Mouse (Mus musculus) heart, embryonic 10.5 days (tissue): ENCODE data around the gene Hnrnpm. TPM values are rescaled to one million over a fixed set of nuclear protein-coding genes. Genes with fewer than 3 reads are reported as not detected.
A peak's percentile ranks its signal among the peaks of the same experiment; 100 is the strongest.

Experiments used
- DNase-seq: peaks from one replicate; pipeline ENCODE4 v3.0.0-alpha.2; 2017; ENCODE audit warnings: low spot score
- H3K27ac ChIP-seq: fragments of 300-500 bp; sonication (generic); 2 replicates; pipeline ENCODE4 v1.5.1; 2016; ENCODE audit warnings: mild to moderate bottlenecking
- H3K27me3 ChIP-seq: fragments of 300-500 bp; sonication (generic); 2 replicates; pipeline ENCODE4 v1.6.1; 2016; ENCODE audit warnings: mild to moderate bottlenecking; ENCODE audit not compliant: poor library complexity, insufficient read depth, severe bottlenecking
- H3K36me3 ChIP-seq: fragments of 300-500 bp; sonication (generic); 2 replicates; pipeline ENCODE4 v1.6.1; 2016; ENCODE audit warnings: mild to moderate bottlenecking, moderate library complexity
- H3K4me1 ChIP-seq: fragments of 300-500 bp; sonication (generic); 2 replicates; pipeline ENCODE4 v1.6.1; 2016; ENCODE audit warnings: mild to moderate bottlenecking
- H3K4me3 ChIP-seq: fragments of 300-500 bp; sonication (generic); 2 replicates; pipeline ENCODE4 v1.5.1; 2016; ENCODE audit warnings: mild to moderate bottlenecking, moderate library complexity
- H3K9me3 ChIP-seq: fragments of 300-500 bp; sonication (generic); 2 replicates; pipeline ENCODE4 v1.6.1; 2016; ENCODE audit warnings: mild to moderate bottlenecking, moderate library complexity
- WGBS: fragments of 180-500 bp; shearing (Covaris S2); methylation state at CpG from one replicate; pipeline ENCODE4 v1.1.7; 2016; 5-methylcytosine and 5-hydroxymethylcytosine counted together
- polyA plus RNA-seq: library from polyadenylated mRNA; unstranded; fragments of >200 nt; fragmentation: Nextera tagmentation; extraction: Ambion mirVana; gene quantifications from 2 replicates; pipeline ENCODE4 v1.2.1, GENCODE M21; 2016

Gene Hnrnpm
- polyA plus RNA-seq, 1 experiment from 2014 or later, result 336 TPM

- Histone ChIP-seq H3K27me3 (no peaks in the 10 kb centered on the region), H3K27ac (no peak overlapping the region), H3K4me3 (no peak overlapping the region), H3K9me3 (peaks cover 7% of the 10 kb centered on the region; the same call in 1 of the 2 replicates), H3K4me1 (peaks cover 9% of the 10 kb centered on the region; the same call in 1 of the 2 replicates), H3K36me3 (peaks cover 52% of the 10 kb centered on the region)
- peak; percentile 71 for DNase-seq
- 75% methylated on average over 3 of the region's 3 CpGs for WGBS
These were observed 23.2 kb upstream of the Hnrnpm start for GRCm38 (mm10) chr17:33709834-33710233.

- no peak for DNase-seq
- H3K27me3 ChIP-seq, result no peaks in the 10 kb centered on the region
- peaks cover 51% of the 10 kb centered on the region for H3K36me3 ChIP-seq
- H3K9me3 ChIP-seq, result no peaks in the 10 kb centered on the region
- no peak overlapping the region for H3K27ac ChIP-seq
- no peaks in the 10 kb centered on the region for H3K4me1 ChIP-seq
- H3K4me3 ChIP-seq, result no peak overlapping the region
- WGBS, result 83% methylated on average over 9 of the region's 9 CpGs
These were observed 16.4 kb upstream of the Hnrnpm start for GRCm38 (mm10) chr17:33703091-33703490.

DNA sequence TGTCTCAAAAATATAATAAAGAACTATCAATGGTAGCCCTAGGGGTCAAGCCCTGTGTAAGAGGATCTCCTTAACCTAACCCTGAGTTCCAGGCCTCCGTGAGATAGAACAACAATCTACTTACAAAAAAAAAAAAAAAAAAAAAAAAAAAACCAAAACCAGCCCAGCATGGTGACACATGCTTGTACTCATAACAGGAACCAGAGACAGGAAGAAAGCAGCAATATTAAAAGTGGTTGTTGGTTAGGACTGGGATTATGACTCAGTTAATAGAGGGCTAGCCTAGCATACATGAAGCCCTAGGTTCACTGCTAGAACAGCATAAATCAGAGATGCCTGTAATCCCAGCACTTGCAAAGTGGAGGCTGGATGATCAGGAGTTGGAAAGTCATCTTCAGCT, 15.5 kb upstream of the Hnrnpm start:
- Histone ChIP-seq H3K4me3 (no peak overlapping the region), H3K9me3 (no peaks in the 10 kb centered on the region), H3K27me3 (no peaks in the 10 kb centered on the region), H3K4me1 (no peaks in the 10 kb centered on the region), H3K36me3 (peaks cover 53% of the 10 kb centered on the region), H3K27ac (no peak overlapping the region)
- 80% methylated on average over 1 of the region's 1 CpGs for WGBS
- DNase-seq, result no peak

DNA sequence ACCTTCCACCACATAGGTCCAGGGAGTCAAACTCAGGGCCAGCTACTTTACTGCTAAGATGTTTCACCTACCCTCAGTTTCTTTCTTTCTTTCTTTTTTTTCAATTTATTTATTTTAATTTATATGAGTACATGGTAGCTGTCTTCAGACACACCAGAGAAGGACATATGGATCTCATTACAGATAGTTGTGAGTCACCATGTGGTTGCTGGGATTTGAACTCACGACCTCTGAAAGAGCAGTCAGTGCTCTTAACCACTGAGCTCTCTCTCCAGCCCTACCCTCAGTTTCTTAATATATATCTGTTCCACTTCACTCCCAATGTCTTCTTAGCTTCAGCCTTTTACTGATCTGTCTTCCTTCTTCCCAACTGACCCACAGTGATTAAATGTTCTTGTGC, 8.8 kb upstream of the Hnrnpm start:
- no peaks in the 10 kb centered on the region for H3K9me3 ChIP-seq
- H3K4me1 ChIP-seq, result no peaks in the 10 kb centered on the region
- no peak for DNase-seq
- no peaks in the 10 kb centered on the region for H3K27me3 ChIP-seq
- H3K36me3 ChIP-seq, result peaks cover 51% of the 10 kb centered on the region
- WGBS, result 76% methylated on average over 1 of the region's 1 CpGs
- no peak overlapping the region for H3K4me3 ChIP-seq
- H3K27ac ChIP-seq, result no peak overlapping the region

GRCm38 (mm10) chr17:33685249-33685653, 1.4 kb downstream of the Hnrnpm start:
- DNase-seq, result peak; percentile 99
- Histone ChIP-seq H3K36me3 (0 out of 2 replicates have a peak, but pooled peaks cover 7% of the 10 kb centered on the region), H3K27me3 (no peaks in the 10 kb centered on the region), H3K27ac (peak overlapping the region; percentile 97), H3K4me1 (peaks cover 31% of the 10 kb centered on the region), H3K9me3 (no peaks in the 10 kb centered on the region), H3K4me3 (peak overlapping the region; percentile 88)
- WGBS, result under 1% methylated on average over 42 of the region's 42 CpGs

DNA sequence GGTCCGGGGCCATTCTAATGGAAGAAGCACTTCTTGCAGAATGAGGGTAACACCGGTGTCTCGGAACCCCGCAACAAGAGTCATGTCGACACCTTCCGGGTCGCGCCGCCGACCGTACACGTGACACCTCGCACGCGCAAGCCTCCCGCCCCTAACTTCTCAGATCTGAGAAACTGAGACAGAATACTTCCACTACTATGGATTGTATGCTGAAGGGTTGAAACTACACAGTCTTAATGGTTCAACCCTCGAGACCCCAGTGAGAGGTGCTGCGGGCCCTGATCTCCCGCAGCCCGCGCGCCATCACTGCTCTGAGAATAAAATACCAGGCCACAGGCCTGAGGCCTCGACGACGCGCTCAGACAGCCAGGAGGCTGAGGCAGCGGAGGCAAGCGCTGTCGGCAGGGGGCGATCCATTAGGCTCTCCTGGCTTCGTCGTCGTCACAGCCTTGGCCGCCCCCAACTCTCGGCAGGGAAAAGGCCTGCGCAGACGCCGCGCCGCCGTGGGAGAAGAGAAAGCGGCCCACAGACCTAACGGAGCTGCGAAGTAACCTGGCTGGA, 1.9 kb downstream of the Hnrnpm start:
- peak overlapping the region; percentile 88 for H3K4me3 ChIP-seq
- no peaks in the 10 kb centered on the region for H3K9me3 ChIP-seq
- H3K36me3 ChIP-seq, result 0 out of 2 replicates have a peak, but pooled peaks cover 7% of the 10 kb centered on the region
- peak; percentile 86 for DNase-seq
- peak overlapping the region; percentile 97 for H3K27ac ChIP-seq
- H3K4me1 ChIP-seq, result peaks cover 31% of the 10 kb centered on the region
- under 1% methylated on average over 44 of the region's 44 CpGs for WGBS
- no peaks in the 10 kb centered on the region for H3K27me3 ChIP-seq

- Histone ChIP-seq H3K4me1 (peaks cover 31% of the 10 kb centered on the region), H3K4me3 (no peak overlapping the region), H3K9me3 (no peaks in the 10 kb centered on the region), H3K36me3 (peaks cover 15% of the 10 kb centered on the region), H3K27ac (no peak overlapping the region), H3K27me3 (no peaks in the 10 kb centered on the region)
- DNase-seq, result no peak
These were observed 4.9 kb downstream of the Hnrnpm start for GRCm38 (mm10) chr17:33681767-33682166.

- H3K4me1 ChIP-seq, result peaks cover 20% of the 10 kb centered on the region
- no peak overlapping the region for H3K4me3 ChIP-seq
- H3K9me3 ChIP-seq, result no peaks in the 10 kb centered on the region
- no peak overlapping the region for H3K27ac ChIP-seq
- peaks cover 27% of the 10 kb centered on the region for H3K36me3 ChIP-seq
- H3K27me3 ChIP-seq, result no peaks in the 10 kb centered on the region
- no peak for DNase-seq
These were observed 7.9 kb downstream of the Hnrnpm start for GRCm38 (mm10) chr17:33678771-33679170.

DNA sequence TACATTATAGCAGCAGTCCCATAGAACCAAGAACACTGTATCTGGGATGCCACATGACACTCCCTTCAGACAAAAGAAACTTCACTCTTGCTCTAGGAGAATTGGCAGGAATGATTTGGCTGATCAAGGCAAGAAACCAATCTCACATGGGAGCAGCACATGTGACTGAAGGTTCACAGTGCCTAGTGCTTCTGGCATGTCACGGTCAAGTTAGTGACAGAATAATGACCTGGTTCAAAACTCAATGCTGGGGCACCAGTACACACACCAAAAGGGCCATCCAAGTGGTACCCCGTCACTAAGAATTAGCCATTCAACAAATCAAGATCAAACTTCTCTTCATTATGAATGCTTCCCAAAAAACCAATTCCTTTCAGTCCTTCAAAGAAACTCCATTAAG, 10.6 kb downstream of the Hnrnpm start:
- no peaks in the 10 kb centered on the region for H3K4me1 ChIP-seq
- H3K27ac ChIP-seq, result no peak overlapping the region
- no peaks in the 10 kb centered on the region for H3K27me3 ChIP-seq
- peaks cover 29% of the 10 kb centered on the region for H3K36me3 ChIP-seq
- no peak for DNase-seq
- H3K4me3 ChIP-seq, result no peak overlapping the region
- whole genome bisulfite sequencing, result 92% methylated on average over 2 of the region's 2 CpGs
- no peaks in the 10 kb centered on the region for H3K9me3 ChIP-seq

DNA sequence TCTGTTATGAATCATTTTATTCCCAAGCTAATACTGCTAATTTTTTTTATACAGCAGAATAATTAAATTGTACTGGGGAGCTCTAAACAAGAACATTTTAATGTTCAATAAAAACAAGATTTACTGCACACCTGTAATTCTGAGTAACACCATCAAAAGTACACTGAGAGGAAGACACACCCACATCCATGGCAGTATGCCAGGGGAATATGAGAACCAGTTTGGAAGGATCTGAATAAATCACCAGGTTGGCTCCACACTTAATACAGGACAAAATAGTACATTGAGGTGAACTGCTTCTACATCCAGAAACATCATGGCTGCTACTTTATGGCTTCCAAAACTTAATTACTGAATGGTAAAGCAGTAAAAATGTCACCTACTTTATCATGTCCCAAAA, 11.2 kb downstream of the Hnrnpm start:
- no peak for DNase-seq
- Histone ChIP-seq H3K27me3 (no peaks in the 10 kb centered on the region), H3K9me3 (no peaks in the 10 kb centered on the region), H3K27ac (no peak overlapping the region), H3K36me3 (peaks cover 29% of the 10 kb centered on the region), H3K4me3 (no peak overlapping the region), H3K4me1 (no peaks in the 10 kb centered on the region)

GRCm38 (mm10) chr17:33673837-33674236, 12.8 kb downstream of the Hnrnpm start:
- H3K4me3 ChIP-seq, result no peak overlapping the region
- no peak overlapping the region for H3K27ac ChIP-seq
- no peaks in the 10 kb centered on the region for H3K27me3 ChIP-seq
- H3K36me3 ChIP-seq, result peaks cover 27% of the 10 kb centered on the region
- no peaks in the 10 kb centered on the region for H3K4me1 ChIP-seq
- no peaks in the 10 kb centered on the region for H3K9me3 ChIP-seq
- 65% methylated on average over 1 of the region's 1 CpGs for WGBS
- no peak for DNase-seq

DNA sequence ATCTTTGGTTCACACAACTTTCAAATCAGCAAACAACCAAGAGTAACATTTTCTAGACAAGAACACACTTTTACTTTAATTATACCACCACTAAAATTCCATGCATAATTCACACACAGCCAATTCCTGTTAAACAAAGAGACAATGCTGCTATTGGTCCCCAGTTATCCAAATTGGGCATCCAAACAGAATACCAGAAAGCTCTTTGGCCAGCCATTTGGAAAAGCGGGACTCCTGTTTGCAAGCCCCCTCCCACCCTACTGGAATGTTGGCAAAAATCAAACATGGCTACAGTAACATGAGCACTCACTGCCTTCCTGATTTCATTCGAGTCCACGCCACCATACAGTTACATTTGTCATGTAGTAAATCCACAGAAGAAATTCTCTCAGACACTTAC, 17.0 kb downstream of the Hnrnpm start:
- Histone ChIP-seq H3K27me3 (no peaks in the 10 kb centered on the region), H3K27ac (no peak overlapping the region), H3K9me3 (no peaks in the 10 kb centered on the region), H3K36me3 (peaks cover 46% of the 10 kb centered on the region), H3K4me3 (no peak overlapping the region), H3K4me1 (no peaks in the 10 kb centered on the region)
- WGBS, result 87% methylated on average over 3 of the region's 3 CpGs
- no peak for DNase-seq

DNA sequence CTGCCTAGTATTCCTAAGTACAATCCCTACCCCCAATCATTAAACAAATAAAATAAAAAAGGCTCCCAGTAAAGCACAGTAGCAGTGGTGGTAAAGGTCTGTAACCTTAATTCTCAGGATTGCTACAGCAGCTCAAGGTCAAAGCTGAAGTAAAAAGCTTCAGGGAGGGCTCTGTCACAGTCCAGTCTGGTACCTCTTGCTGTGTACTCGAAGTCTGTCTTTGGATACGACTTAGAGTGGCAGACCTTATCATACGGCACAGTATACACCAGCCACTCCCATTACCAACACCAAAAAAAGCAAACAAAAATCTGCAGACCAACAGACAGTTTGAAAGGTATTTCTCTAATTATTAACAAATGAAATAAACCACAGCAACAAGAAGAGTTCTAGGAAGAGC, 19.8 kb downstream of the Hnrnpm start:
- DNase-seq, result no peak
- H3K9me3 ChIP-seq, result no peaks in the 10 kb centered on the region
- H3K4me3 ChIP-seq, result no peak overlapping the region
- no peaks in the 10 kb centered on the region for H3K4me1 ChIP-seq
- H3K27me3 ChIP-seq, result no peaks in the 10 kb centered on the region
- H3K27ac ChIP-seq, result no peak overlapping the region
- 54% methylated on average over 3 of the region's 3 CpGs for WGBS
- peaks cover 66% of the 10 kb centered on the region for H3K36me3 ChIP-seq

DNA sequence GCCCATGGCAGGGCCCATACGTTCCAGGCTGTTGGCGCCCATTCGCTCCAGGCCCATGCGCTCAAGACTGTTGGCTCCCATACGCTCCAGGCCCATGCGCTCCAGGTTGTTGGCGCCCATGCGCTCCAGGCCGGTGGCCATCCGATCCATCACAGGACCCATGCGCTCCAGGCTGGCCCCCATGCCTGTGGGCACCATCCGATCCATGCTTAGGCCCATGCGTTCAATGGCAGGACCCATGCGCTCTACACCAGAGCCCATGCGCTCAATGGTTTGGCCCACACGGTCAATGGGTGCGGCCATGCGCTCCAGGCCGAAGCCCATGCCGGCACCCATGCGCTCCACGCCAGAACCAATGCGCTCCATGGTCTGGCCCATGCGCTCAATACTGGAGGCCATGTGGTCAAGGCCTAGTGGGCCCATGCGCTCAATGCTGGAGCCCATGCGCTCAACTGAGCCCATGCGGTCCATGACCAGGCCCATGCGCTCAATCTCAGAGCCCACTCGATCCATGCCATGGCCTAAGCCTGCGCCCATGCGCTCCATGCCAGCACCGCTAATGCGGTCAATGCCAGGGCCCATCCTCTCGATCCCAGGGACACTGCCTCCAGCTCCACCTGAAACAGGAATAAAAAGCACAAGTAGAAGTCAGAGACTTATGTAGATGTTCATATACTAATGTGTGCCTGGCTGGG, 36.7 kb downstream of the Hnrnpm start:
- peak; percentile 72 for DNase-seq
- H3K27ac ChIP-seq, result no peak overlapping the region
- H3K4me1 ChIP-seq, result no peaks in the 10 kb centered on the region
- WGBS, result 97% methylated on average over 34 of the region's 34 CpGs
- no peaks in the 10 kb centered on the region for H3K9me3 ChIP-seq
- peaks cover 97% of the 10 kb centered on the region for H3K36me3 ChIP-seq
- H3K27me3 ChIP-seq, result no peaks in the 10 kb centered on the region
- no peak overlapping the region for H3K4me3 ChIP-seq
